Mouse (Mus musculus): ENCODE results near the gene Atp11b. TPM values are rescaled to one million over a fixed set of nuclear protein-coding genes. Genes with fewer than 3 reads are reported as not detected.
A peak's percentile ranks its signal among the peaks of the same experiment; 100 is the strongest.

Gene Atp11b
- 29.9 and 30.1 TPM in 2 replicates for polyA plus RNA-seq (2016; fragmentation: Nextera tagmentation; extraction: Ambion mirVana)

- WGBS = under 1% methylated on average over 105 of the region's 114 CpGs
- Histone ChIP-seq H3K36me3 (no peaks in the 10 kb centered on the region), H3K4me1 (0 out of 2 replicates have a peak, but pooled peaks cover 2% of the 10 kb centered on the region), H3K27ac (peak within 1 kb of the TSS; percentile 98), H3K27me3 (ENCODE audit: insufficient read depth, poor library complexity, severe bottlenecking) (no peaks in the 10 kb centered on the region), H3K9me3 (no peaks in the 10 kb centered on the region), H3K4me3 (peak within 1 kb of the TSS; percentile 89)
- DNase-seq (ENCODE audit: low spot score) = peak; percentile 95
Measured at GRCm38 (mm10) chr3:35753825-35754767, at the start of gene Atp11b. TSS of gene Atp11b (plus strand) at chr3:35754106.

- WGBS = 63% methylated on average over 4 of the region's 4 CpGs
- DNase-seq (ENCODE audit: low spot score) = no peak
Measured at GRCm38 (mm10) chr3:35704328-35704613, 49.6 kb upstream of the Atp11b start.

GRCm38 (mm10) chr3:35719531-35720205 lies 34.2 kb upstream of the Atp11b start:
- Histone ChIP-seq H3K27ac (no peak overlapping the region), H3K27me3 (ENCODE audit: insufficient read depth, poor library complexity, severe bottlenecking) (no peaks in the 10 kb centered on the region), H3K4me1 (no peaks in the 10 kb centered on the region), H3K36me3 (no peaks in the 10 kb centered on the region), H3K4me3 (no peak overlapping the region), H3K9me3 (no peaks in the 10 kb centered on the region)
- 72% methylated on average over 8 of the region's 8 CpGs for WGBS
- DNase-seq (ENCODE audit: low spot score) = no peak

More at GRCm38 (mm10) chr3:35704328-35704613, 49.6 kb upstream of the Atp11b start:
- H3K27me3 ChIP-seq (ENCODE audit: insufficient read depth, poor library complexity, severe bottlenecking) = no peaks in the 10 kb centered on the region
- H3K4me3 ChIP-seq = no peak overlapping the region
- no peaks in the 10 kb centered on the region for H3K36me3 ChIP-seq
- H3K27ac ChIP-seq = no peak overlapping the region
- no peaks in the 10 kb centered on the region for H3K4me1 ChIP-seq
- no peaks in the 10 kb centered on the region for H3K9me3 ChIP-seq

- Histone ChIP-seq H3K9me3 (no peaks in the 10 kb centered on the region), H3K36me3 (no peaks in the 10 kb centered on the region), H3K4me3 (no peak overlapping the region), H3K27ac (no peak overlapping the region), H3K27me3 (ENCODE audit: insufficient read depth, poor library complexity, severe bottlenecking) (no peaks in the 10 kb centered on the region), H3K4me1 (no peaks in the 10 kb centered on the region)
- WGBS = 59% methylated on average over 3 of the region's 3 CpGs
- DNase-seq (ENCODE audit: low spot score) = no peak
Measured at GRCm38 (mm10) chr3:35720801-35721200, 33.1 kb upstream of the Atp11b start.

- Histone ChIP-seq H3K9me3 (no peaks in the 10 kb centered on the region), H3K4me3 (no peak overlapping the region), H3K36me3 (no peaks in the 10 kb centered on the region), H3K27me3 (ENCODE audit: insufficient read depth, poor library complexity, severe bottlenecking) (no peaks in the 10 kb centered on the region), H3K27ac (no peak overlapping the region), H3K4me1 (no peaks in the 10 kb centered on the region)
- DNase-seq (ENCODE audit: low spot score) = no peak
- 79% methylated on average over 4 of the region's 4 CpGs for WGBS
Measured at GRCm38 (mm10) chr3:35721818-35722446, 32.0 kb upstream of the Atp11b start.

GRCm38 (mm10) chr3:35722811-35723210 lies 31.1 kb upstream of the Atp11b start:
- 83% methylated on average over 7 of the region's 7 CpGs for WGBS
- H3K27ac ChIP-seq = no peak overlapping the region
- H3K9me3 ChIP-seq = no peaks in the 10 kb centered on the region
- H3K4me1 ChIP-seq = no peaks in the 10 kb centered on the region
- H3K36me3 ChIP-seq = no peaks in the 10 kb centered on the region
- no peak for DNase-seq (ENCODE audit: low spot score)
- H3K27me3 ChIP-seq (ENCODE audit: insufficient read depth, poor library complexity, severe bottlenecking) = no peaks in the 10 kb centered on the region
- H3K4me3 ChIP-seq = no peak overlapping the region

- Histone ChIP-seq H3K4me1 (no peaks in the 10 kb centered on the region), H3K27me3 (ENCODE audit: insufficient read depth, poor library complexity, severe bottlenecking) (no peaks in the 10 kb centered on the region), H3K27ac (no peak overlapping the region), H3K4me3 (no peak overlapping the region), H3K36me3 (no peaks in the 10 kb centered on the region), H3K9me3 (no peaks in the 10 kb centered on the region)
- DNase-seq (ENCODE audit: low spot score) = no peak
- 64% methylated on average over 9 of the region's 9 CpGs for WGBS
Measured at GRCm38 (mm10) chr3:35723586-35724322, 30.2 kb upstream of the Atp11b start.

- Histone ChIP-seq H3K4me3 (no peak overlapping the region), H3K27ac (no peak overlapping the region), H3K27me3 (ENCODE audit: insufficient read depth, poor library complexity, severe bottlenecking) (no peaks in the 10 kb centered on the region), H3K9me3 (no peaks in the 10 kb centered on the region), H3K36me3 (no peaks in the 10 kb centered on the region), H3K4me1 (no peaks in the 10 kb centered on the region)
- WGBS = 46% methylated on average over 7 of the region's 7 CpGs
- DNase-seq (ENCODE audit: low spot score) = no peak
Measured at GRCm38 (mm10) chr3:35725096-35725495, 28.8 kb upstream of the Atp11b start.

- Histone ChIP-seq H3K36me3 (no peaks in the 10 kb centered on the region), H3K9me3 (no peaks in the 10 kb centered on the region), H3K4me1 (no peaks in the 10 kb centered on the region), H3K27ac (no peak overlapping the region), H3K27me3 (ENCODE audit: insufficient read depth, poor library complexity, severe bottlenecking) (no peaks in the 10 kb centered on the region), H3K4me3 (no peak overlapping the region)
- WGBS = 74% methylated on average over 1 of the region's 1 CpGs
- DNase-seq (ENCODE audit: low spot score) = no peak
Measured at GRCm38 (mm10) chr3:35726936-35727335, 27.0 kb upstream of the Atp11b start.

GRCm38 (mm10) chr3:35729490-35729889 lies 24.4 kb upstream of the Atp11b start:
- Histone ChIP-seq H3K9me3 (no peaks in the 10 kb centered on the region), H3K27ac (no peak overlapping the region), H3K27me3 (ENCODE audit: insufficient read depth, poor library complexity, severe bottlenecking) (no peaks in the 10 kb centered on the region), H3K4me3 (no peak overlapping the region), H3K36me3 (no peaks in the 10 kb centered on the region), H3K4me1 (no peaks in the 10 kb centered on the region)
- 51% methylated on average over 6 of the region's 6 CpGs for WGBS
- no peak for DNase-seq (ENCODE audit: low spot score)

GRCm38 (mm10) chr3:35731981-35732777 lies 21.7 kb upstream of the Atp11b start:
- Histone ChIP-seq H3K4me1 (no peaks in the 10 kb centered on the region), H3K27me3 (ENCODE audit: insufficient read depth, poor library complexity, severe bottlenecking) (no peaks in the 10 kb centered on the region), H3K27ac (no peak overlapping the region), H3K36me3 (no peaks in the 10 kb centered on the region), H3K9me3 (no peaks in the 10 kb centered on the region), H3K4me3 (no peak overlapping the region)
- WGBS = 77% methylated on average over 10 of the region's 10 CpGs
- DNase-seq (ENCODE audit: low spot score) = no peak

GRCm38 (mm10) chr3:35732778-35733147 lies 21.1 kb upstream of the Atp11b start:
- H3K9me3 ChIP-seq = no peaks in the 10 kb centered on the region
- no peaks in the 10 kb centered on the region for H3K4me1 ChIP-seq
- H3K27ac ChIP-seq = no peak overlapping the region
- no peaks in the 10 kb centered on the region for H3K36me3 ChIP-seq
- DNase-seq (ENCODE audit: low spot score) = no peak
- H3K4me3 ChIP-seq = no peak overlapping the region
- H3K27me3 ChIP-seq (ENCODE audit: insufficient read depth, poor library complexity, severe bottlenecking) = no peaks in the 10 kb centered on the region
